Mouse (Mus musculus) liver, adult 2 months (tissue): ENCODE measurements around the gene Pi4k2a.

Source experiments
- CTCF ChIP-seq: fragments of 200-500 bp; IDR thresholded peaks from 2 replicates; pipeline ENCODE4 v1.5.1; 2011; ENCODE audit warnings: low read depth, low read length, control low read depth
- POLR2A ChIP-seq: fragments of 200-500 bp; IDR thresholded peaks from 2 replicates; pipeline ENCODE4 v1.6.1; 2011; ENCODE audit warnings: low read length, control low read depth; ENCODE audit not compliant: insufficient read depth; ENCODE audit errors: extremely low read depth

DNA sequence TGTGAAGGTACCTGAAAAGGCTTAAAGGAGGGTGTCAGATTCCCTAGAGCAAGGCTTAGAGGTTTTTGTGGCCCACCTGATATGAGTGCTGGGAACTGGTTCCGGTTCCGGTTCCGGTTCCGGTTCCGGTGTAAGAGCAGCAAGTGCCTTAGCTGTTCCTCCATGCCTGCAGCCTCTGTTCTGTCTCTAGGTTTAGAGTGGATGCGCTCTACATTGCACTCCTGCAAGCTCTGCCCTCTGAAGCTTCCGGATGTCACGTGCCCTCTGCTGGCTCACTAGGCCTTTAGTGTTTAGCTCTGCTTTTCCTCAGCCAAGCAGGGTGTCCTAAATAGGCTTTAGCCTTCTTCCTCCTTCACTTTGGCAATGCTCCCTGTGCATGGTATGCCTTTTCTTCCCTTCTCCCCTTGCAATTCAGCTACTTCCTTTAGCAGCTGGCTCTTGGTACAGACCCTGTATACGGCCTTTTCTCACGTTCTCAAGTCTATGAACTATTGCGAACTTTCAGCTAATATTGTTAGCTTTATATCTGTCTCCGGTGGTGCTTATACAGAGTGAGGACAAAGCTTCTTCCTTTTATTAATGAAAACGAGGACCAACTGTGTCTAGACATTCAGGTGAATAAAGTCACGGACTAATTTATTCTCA is 1.0 kb upstream of the Pi4k2a start:
- TF ChIP-seq CTCF (no peak), POLR2A (no peak)
